Mouse (Mus musculus): ENCODE data around the gene Wwtr1. TPM values are rescaled to one million over a fixed set of nuclear protein-coding genes. Genes with fewer than 3 reads are reported as not detected.

The Wwtr1 gene
- polyA plus RNA-seq, 1 experiment from 2014 or later, result 9.9 TPM

DNA sequence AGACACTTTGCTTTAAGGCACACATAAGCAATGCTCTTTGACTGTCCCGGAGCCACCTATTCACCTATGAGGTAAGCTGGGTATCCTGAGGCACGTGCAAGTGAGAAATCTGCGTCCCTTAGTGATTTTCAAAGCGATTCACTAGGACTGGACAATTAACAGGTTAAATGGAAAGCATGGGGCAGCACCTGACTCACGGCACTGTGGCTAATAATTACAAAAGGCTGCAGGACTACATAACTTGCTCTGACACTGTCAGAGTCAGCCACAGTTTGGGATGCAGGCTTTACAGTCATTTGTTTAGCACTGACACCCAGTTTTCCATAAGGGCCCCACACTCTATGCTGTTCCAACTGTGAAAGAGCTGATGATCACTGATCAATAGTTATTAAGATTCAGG is 9.1 kb downstream of the Wwtr1 start:
- no peak for ATAC-seq
- no peaks in the 10 kb centered on the region for H3K36me3 ChIP-seq (ENCODE audit: control insufficient read depth, insufficient read depth)
- H3K27me3 ChIP-seq (replicated peaks; ENCODE audit: control insufficient read depth, insufficient read depth, low read length), result no peaks in the 10 kb centered on the region
- no peaks in the 10 kb centered on the region for H3K4me1 ChIP-seq (replicated peaks; ENCODE audit: control insufficient read depth, insufficient read depth, low read length)
- no peak overlapping the region for H3K9ac ChIP-seq (replicated peaks; ENCODE audit: low read depth, low read length)
- H3K4me3 ChIP-seq (replicated peaks; ENCODE audit: low read length), result no peak overlapping the region
- WGBS, result 84% methylated on average over 5 of the region's 5 CpGs
- H3K27ac ChIP-seq (ENCODE audit: low read length), result no peak overlapping the region
- H3K4me2 ChIP-seq (ENCODE audit: low read length), result no peak overlapping the region
- H3K9me3 ChIP-seq (ENCODE audit: control insufficient read depth, low read length), result no peaks in the 10 kb centered on the region

DNA sequence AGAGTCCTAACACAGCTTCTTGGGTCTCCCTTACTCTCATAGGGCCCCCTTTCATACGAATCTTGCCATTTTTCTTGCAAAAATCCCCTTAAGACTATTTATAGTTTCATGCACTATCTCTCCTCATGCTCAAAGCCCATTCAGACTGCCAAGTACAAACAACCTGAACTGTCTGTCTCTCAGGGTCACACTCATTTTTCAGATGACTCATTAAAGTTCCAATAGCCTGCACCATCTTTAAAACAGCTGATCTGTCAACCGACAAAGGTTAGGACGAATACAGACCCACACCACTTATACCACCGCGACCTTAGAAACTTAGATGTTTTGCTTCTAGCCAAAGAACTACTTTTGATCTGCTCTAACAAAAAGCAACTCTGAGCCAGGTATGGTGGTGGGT is 12.1 kb downstream of the Wwtr1 start:
- no peak for ATAC-seq
- Histone ChIP-seq H3K4me3 (replicated peaks; ENCODE audit: low read length) (no peak overlapping the region), H3K4me1 (replicated peaks; ENCODE audit: control insufficient read depth, insufficient read depth, low read length) (no peaks in the 10 kb centered on the region), H3K9ac (replicated peaks; ENCODE audit: low read depth, low read length) (no peak overlapping the region), H3K27me3 (replicated peaks; ENCODE audit: control insufficient read depth, insufficient read depth, low read length) (no peaks in the 10 kb centered on the region), H3K27ac (ENCODE audit: low read length) (no peak overlapping the region), H3K9me3 (ENCODE audit: control insufficient read depth, low read length) (no peaks in the 10 kb centered on the region), H3K4me2 (ENCODE audit: low read length) (no peak overlapping the region), H3K36me3 (ENCODE audit: control insufficient read depth, insufficient read depth) (no peaks in the 10 kb centered on the region)
- 89% methylated on average over 5 of the region's 5 CpGs for WGBS

DNA sequence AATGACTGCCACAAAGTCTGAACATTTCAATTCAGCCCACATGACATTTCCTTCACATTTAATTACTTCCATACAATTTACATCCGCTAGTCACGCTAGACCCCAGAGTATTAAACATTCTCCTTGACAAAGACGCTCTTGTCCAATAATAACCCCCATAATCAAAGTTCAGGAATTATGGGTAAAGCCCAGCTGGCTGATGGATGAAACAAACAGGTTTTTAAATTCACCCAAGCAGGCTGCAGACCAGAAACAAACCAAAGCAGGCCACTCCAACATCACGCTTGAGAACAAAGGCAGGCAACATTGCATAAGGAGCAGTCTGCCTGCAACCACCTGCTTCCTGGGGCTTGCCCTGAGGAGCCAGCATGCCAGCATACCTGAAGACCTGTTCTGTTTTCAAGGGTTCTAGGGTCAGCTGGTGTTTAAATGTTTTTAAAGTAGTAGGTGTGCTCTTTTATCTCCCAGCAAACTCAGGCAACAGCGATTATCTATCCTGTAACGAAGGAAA is 12.7 kb downstream of the Wwtr1 start:
- Histone ChIP-seq H3K4me2 (ENCODE audit: low read length) (no peak overlapping the region), H3K27me3 (replicated peaks; ENCODE audit: control insufficient read depth, insufficient read depth, low read length) (no peaks in the 10 kb centered on the region)
- 55% methylated on average over 6 of the region's 6 CpGs for WGBS

DNA sequence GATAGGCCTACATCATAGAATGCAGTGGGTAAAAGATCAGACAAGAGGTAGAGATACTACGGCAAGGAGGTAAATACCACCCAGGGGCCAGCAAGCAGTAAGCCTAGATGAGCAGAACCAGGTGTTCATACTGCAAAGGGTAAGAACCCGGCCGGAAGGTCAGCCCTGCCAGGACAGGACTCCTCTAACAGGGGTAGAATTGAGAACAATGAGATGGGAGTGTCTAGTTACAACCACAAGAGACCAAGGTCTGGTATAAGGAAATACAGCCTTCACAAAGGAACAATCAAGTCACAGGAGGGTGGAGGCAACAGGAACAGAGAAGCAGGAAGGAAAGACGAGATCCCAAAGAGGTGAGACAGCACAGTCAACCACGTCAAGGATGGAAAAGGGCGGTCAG is 16.9 kb downstream of the Wwtr1 start:
- H3K27ac ChIP-seq (ENCODE audit: low read length), result no peak overlapping the region
- no peak overlapping the region for H3K9ac ChIP-seq (replicated peaks; ENCODE audit: low read depth, low read length)
- WGBS, result 97% methylated on average over 6 of the region's 6 CpGs
- H3K36me3 ChIP-seq (ENCODE audit: control insufficient read depth, insufficient read depth), result no peaks in the 10 kb centered on the region
- no peaks in the 10 kb centered on the region for H3K27me3 ChIP-seq (replicated peaks; ENCODE audit: control insufficient read depth, insufficient read depth, low read length)
- no peaks in the 10 kb centered on the region for H3K4me1 ChIP-seq (replicated peaks; ENCODE audit: control insufficient read depth, insufficient read depth, low read length)
- no peak overlapping the region for H3K4me2 ChIP-seq (ENCODE audit: low read length)
- no peaks in the 10 kb centered on the region for H3K9me3 ChIP-seq (ENCODE audit: control insufficient read depth, low read length)
- ATAC-seq, result no peak
- H3K4me3 ChIP-seq (replicated peaks; ENCODE audit: low read length), result no peak overlapping the region

More for the DNA sequence above, 12.7 kb downstream of the Wwtr1 start:
- Histone ChIP-seq H3K9me3 (ENCODE audit: control insufficient read depth, low read length) (no peaks in the 10 kb centered on the region), H3K4me1 (replicated peaks; ENCODE audit: control insufficient read depth, insufficient read depth, low read length) (no peaks in the 10 kb centered on the region), H3K9ac (replicated peaks; ENCODE audit: low read depth, low read length) (no peak overlapping the region), H3K27ac (ENCODE audit: low read length) (no peak overlapping the region), H3K36me3 (ENCODE audit: control insufficient read depth, insufficient read depth) (no peaks in the 10 kb centered on the region), H3K4me3 (replicated peaks; ENCODE audit: low read length) (no peak overlapping the region)
- ATAC-seq, result no peak

DNA sequence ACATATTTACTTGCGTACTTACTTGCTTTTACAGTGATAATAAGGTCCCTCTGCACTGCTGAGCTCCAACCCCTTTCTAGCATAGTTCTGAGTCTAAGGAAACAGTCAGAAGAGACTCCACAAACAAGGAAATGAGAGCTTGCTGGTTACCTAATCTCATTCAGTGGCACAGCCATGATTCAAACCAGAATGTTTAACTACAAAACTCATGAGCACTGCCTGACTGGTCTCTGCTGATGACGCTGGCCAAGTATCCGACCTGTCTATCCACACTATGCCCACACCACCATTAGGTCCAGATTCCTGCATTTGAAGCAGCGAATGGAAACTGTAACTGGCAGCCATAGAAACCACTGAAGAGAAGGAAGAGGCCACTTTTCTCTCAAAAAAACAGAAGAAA is 18.3 kb downstream of the Wwtr1 start:
- Histone ChIP-seq H3K9ac (replicated peaks; ENCODE audit: low read depth, low read length) (no peak overlapping the region), H3K36me3 (ENCODE audit: control insufficient read depth, insufficient read depth) (no peaks in the 10 kb centered on the region), H3K4me1 (replicated peaks; ENCODE audit: control insufficient read depth, insufficient read depth, low read length) (no peaks in the 10 kb centered on the region), H3K4me3 (replicated peaks; ENCODE audit: low read length) (no peak overlapping the region), H3K9me3 (ENCODE audit: control insufficient read depth, low read length) (no peaks in the 10 kb centered on the region), H3K27me3 (replicated peaks; ENCODE audit: control insufficient read depth, insufficient read depth, low read length) (no peaks in the 10 kb centered on the region), H3K4me2 (ENCODE audit: low read length) (no peak overlapping the region), H3K27ac (ENCODE audit: low read length) (no peak overlapping the region)
- ATAC-seq, result no peak
- WGBS, result 98% methylated on average over 4 of the region's 4 CpGs

DNA sequence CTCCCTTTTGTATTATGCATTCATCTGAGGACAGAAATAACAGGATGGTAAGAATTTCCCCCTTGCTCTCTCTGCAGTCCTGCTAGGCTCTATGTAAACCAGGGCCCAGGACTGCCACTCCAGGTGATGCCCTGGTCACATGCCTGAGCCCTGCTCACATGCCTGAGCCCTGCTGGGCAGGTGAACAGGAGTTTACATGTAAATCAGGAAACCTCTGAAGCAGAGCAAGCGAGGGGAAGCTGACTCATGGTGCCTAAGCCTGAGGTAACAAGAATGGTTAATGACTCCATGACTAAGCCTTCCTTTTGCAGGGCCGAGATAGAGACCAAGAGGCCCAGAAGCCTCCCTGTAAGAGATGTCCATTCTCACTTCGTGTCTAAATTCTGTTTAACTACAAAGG is 20.1 kb downstream of the Wwtr1 start:
- ATAC-seq, result no peak
- Histone ChIP-seq H3K4me2 (ENCODE audit: low read length) (no peak overlapping the region), H3K27ac (ENCODE audit: low read length) (no peak overlapping the region), H3K4me1 (replicated peaks; ENCODE audit: control insufficient read depth, insufficient read depth, low read length) (no peaks in the 10 kb centered on the region), H3K27me3 (replicated peaks; ENCODE audit: control insufficient read depth, insufficient read depth, low read length) (no peaks in the 10 kb centered on the region), H3K36me3 (ENCODE audit: control insufficient read depth, insufficient read depth) (no peaks in the 10 kb centered on the region), H3K9me3 (ENCODE audit: control insufficient read depth, low read length) (no peaks in the 10 kb centered on the region), H3K4me3 (replicated peaks; ENCODE audit: low read length) (no peak overlapping the region), H3K9ac (replicated peaks; ENCODE audit: low read depth, low read length) (no peak overlapping the region)
- 70% methylated on average over 3 of the region's 3 CpGs for WGBS

DNA sequence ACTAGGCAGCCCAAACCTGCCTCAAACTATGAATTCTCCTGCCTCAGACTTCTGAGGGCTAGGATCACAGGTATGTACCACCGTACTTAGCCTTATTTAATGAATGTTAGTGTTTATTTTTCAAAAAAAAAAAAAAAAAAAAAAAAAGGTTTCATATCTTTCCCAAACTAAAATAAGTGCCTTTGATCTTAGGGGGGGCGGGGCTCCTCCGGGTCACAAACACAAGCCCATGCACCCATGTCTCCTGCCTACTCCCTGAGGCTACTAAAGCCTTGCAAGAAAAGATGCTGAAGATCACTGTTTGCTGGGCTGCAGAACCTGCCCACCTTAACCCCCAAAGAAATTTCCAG is 20.8 kb downstream of the Wwtr1 start:
- H3K4me3 ChIP-seq (replicated peaks; ENCODE audit: low read length), result no peak overlapping the region
- no peaks in the 10 kb centered on the region for H3K9me3 ChIP-seq (ENCODE audit: control insufficient read depth, low read length)
- 92% methylated on average over 3 of the region's 3 CpGs for WGBS
- no peaks in the 10 kb centered on the region for H3K36me3 ChIP-seq (ENCODE audit: control insufficient read depth, insufficient read depth)
- no peak overlapping the region for H3K27ac ChIP-seq (ENCODE audit: low read length)
- ATAC-seq, result no peak
- no peaks in the 10 kb centered on the region for H3K4me1 ChIP-seq (replicated peaks; ENCODE audit: control insufficient read depth, insufficient read depth, low read length)
- no peak overlapping the region for H3K4me2 ChIP-seq (ENCODE audit: low read length)
- no peak overlapping the region for H3K9ac ChIP-seq (replicated peaks; ENCODE audit: low read depth, low read length)
- H3K27me3 ChIP-seq (replicated peaks; ENCODE audit: control insufficient read depth, insufficient read depth, low read length), result no peaks in the 10 kb centered on the region

DNA sequence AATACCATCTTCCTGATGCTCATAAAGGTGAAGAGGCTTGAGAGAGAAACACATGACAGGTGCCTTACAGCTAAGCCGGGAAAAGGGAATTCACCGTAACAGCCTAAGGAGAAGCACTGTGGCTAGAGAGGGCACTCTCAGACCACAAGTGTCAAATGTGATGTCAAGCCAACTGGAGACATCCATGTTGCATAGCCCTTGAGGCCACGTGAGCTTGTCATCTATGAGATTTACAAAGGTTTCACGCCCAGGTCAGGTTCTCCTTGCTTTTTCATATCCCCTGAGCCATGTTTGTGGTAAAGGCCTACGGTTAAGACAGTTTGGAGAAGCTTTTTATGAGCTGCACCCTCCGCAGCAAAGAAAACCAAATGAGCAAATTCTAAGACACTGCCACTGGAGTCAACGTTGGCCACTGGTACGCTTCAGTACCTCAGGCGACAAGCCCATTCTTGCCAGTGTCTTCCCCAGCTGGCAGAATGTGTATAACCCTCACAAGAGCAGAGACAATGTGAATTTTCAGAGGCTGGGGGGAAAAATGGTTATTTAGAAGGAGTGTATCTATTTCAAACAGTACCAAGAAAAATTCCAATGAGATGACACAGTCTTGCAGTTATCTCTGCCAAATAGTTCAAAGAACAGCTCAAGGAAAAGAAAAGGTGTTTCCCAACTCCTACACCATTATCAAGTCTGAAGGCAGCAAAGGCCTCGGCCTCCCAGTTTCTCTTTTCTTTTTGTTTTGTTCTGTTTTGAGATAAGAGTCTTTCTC is 21.4 kb downstream of the Wwtr1 start:
- H3K27ac ChIP-seq (ENCODE audit: low read length), result no peak overlapping the region
- no peak overlapping the region for H3K4me2 ChIP-seq (ENCODE audit: low read length)
- no peak overlapping the region for H3K4me3 ChIP-seq (replicated peaks; ENCODE audit: low read length)
- no peaks in the 10 kb centered on the region for H3K9me3 ChIP-seq (ENCODE audit: control insufficient read depth, low read length)
- no peaks in the 10 kb centered on the region for H3K4me1 ChIP-seq (replicated peaks; ENCODE audit: control insufficient read depth, insufficient read depth, low read length)
- no peaks in the 10 kb centered on the region for H3K27me3 ChIP-seq (replicated peaks; ENCODE audit: control insufficient read depth, insufficient read depth, low read length)
- H3K9ac ChIP-seq (replicated peaks; ENCODE audit: low read depth, low read length), result no peak overlapping the region
- 93% methylated on average over 10 of the region's 10 CpGs for WGBS
- ATAC-seq, result no peak
- H3K36me3 ChIP-seq (ENCODE audit: control insufficient read depth, insufficient read depth), result no peaks in the 10 kb centered on the region

DNA sequence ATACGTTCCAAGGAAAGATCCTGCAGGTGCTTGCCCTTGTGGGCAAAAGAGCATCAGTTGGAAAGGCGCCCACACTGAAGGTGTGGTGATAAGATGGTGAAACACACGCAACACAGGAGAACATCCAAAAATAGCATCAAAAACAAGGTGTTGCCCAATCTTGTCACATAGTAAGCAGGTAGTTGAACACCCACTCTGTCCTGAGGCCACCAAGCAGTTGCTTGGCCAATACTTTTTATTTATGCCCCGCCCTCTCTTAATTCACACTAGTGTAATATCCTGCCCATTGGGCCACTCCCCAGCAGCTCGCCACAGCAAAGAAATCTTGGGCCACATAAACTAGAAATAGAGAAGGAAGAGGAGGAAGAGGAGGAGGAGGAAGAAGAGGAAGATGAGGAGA is 22.6 kb downstream of the Wwtr1 start:
- H3K27me3 ChIP-seq (replicated peaks; ENCODE audit: control insufficient read depth, insufficient read depth, low read length), result no peaks in the 10 kb centered on the region
- H3K27ac ChIP-seq (ENCODE audit: low read length), result no peak overlapping the region
- no peak for ATAC-seq
- H3K4me1 ChIP-seq (replicated peaks; ENCODE audit: control insufficient read depth, insufficient read depth, low read length), result no peaks in the 10 kb centered on the region
- H3K9ac ChIP-seq (replicated peaks; ENCODE audit: low read depth, low read length), result no peak overlapping the region
- no peak overlapping the region for H3K4me3 ChIP-seq (replicated peaks; ENCODE audit: low read length)
- 94% methylated on average over 5 of the region's 5 CpGs for WGBS
- no peaks in the 10 kb centered on the region for H3K9me3 ChIP-seq (ENCODE audit: control insufficient read depth, low read length)
- no peak overlapping the region for H3K4me2 ChIP-seq (ENCODE audit: low read length)
- H3K36me3 ChIP-seq (ENCODE audit: control insufficient read depth, insufficient read depth), result no peaks in the 10 kb centered on the region

DNA sequence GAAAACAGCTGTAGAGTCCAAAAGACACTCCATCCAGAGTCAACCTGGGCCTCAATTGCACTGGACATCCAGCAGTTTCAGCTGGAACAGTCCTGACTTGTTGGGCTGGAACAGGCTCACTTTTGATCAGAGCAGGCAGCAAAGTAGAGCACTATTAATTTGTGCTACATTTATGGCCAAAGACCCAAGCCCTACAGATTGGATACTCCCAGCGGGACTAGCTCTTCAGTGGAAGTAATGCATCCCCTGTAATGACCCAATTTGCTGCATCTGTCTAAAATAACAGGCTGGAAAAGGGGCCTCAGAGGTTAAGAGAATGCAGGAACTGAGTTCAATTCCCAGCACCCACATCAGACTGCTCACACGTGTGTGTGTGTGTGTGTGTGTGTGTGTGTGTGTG is 24.5 kb downstream of the Wwtr1 start:
- Histone ChIP-seq H3K4me2 (ENCODE audit: low read length) (no peak overlapping the region), H3K9me3 (ENCODE audit: control insufficient read depth, low read length) (no peaks in the 10 kb centered on the region), H3K36me3 (ENCODE audit: control insufficient read depth, insufficient read depth) (no peaks in the 10 kb centered on the region), H3K27ac (ENCODE audit: low read length) (no peak overlapping the region), H3K4me1 (replicated peaks; ENCODE audit: control insufficient read depth, insufficient read depth, low read length) (no peaks in the 10 kb centered on the region), H3K27me3 (replicated peaks; ENCODE audit: control insufficient read depth, insufficient read depth, low read length) (no peaks in the 10 kb centered on the region), H3K9ac (replicated peaks; ENCODE audit: low read depth, low read length) (no peak overlapping the region), H3K4me3 (replicated peaks; ENCODE audit: low read length) (no peak overlapping the region)
- ATAC-seq, result no peak
- 86% methylated on average over 2 of the region's 2 CpGs for WGBS

Data from forebrain, embryonic 16.5 days (tissue).